ENCODE assay signal across 7 mouse cellular contexts in the genomic region with DNA sequence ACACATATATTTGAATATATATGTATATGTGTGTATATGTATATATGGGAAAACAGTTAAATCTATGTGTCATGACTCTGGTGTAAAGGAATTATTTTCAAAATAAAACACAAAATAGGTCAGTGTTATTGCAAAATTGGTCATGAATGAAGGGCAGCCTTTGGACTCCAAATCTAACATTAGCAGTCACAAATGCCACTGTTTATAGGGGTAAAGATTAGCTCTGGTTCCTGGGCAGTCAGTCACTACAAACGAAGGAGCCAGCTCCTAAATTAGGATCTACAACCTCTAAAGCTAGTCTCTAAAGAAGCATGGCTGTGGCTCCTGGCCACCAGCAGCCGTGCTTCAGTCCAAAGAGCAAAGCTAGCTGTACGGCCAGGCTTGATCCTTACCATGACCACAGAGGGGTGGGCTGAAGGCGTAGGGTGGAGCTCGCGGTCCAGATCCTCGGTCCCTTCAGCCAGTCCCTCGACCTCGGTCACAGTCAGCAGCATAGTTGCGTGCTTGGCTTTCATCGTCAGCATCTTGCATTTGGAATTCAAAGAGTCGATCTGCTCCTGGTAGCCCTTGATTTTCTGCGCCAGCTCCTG.
DNase-seq lines count a peak whose midpoint lies in the region; ATAC-seq and TF ChIP-seq lines count a peak whose summit lies in the region.

No protein-coding gene starts in this region.

- TF ChIP-seq CTCF in embryonic fibroblast, embryonic 13.5 days (IDR thresholded peaks at IDR 0.05; ENCODE audit: borderline replicate concordance, insufficient read depth, low read length): no peak

- 0 out of 2 replicates have a peak, but pooled peaks cover 3% of the 10 kb centered on the region for H3K4me1 ChIP-seq in lung, embryonic 16.5 days (replicated peaks; ENCODE audit: control insufficient read depth, insufficient read depth, low read length)
- peaks cover 4% of the 10 kb centered on the region; the same call in 1 of the 2 replicates for H3K4me1 ChIP-seq in embryonic fibroblast, embryonic 13.5 days (ENCODE audit: control insufficient read depth, insufficient read depth, low read length)
- peaks cover 16% of the 10 kb centered on the region for H3K4me1 ChIP-seq in kidney, embryonic 16.5 days (ENCODE audit: insufficient read depth, low read length)
- H3K4me1 ChIP-seq in midbrain, embryonic 14.5 days (ENCODE audit: control insufficient read depth, insufficient read depth, low read length): 0 out of 2 replicates have a peak, but pooled peaks cover 4% of the 10 kb centered on the region

- peak overlapping the region; percentile 3; the same call in 1 of the 2 replicates for H3K27ac ChIP-seq in lung, embryonic 16.5 days (ENCODE audit: low read length)
- H3K27ac ChIP-seq in embryonic fibroblast, embryonic 13.5 days (ENCODE audit: insufficient read depth, low read length): peak overlapping the region; percentile 32
- H3K27ac ChIP-seq in kidney, embryonic 16.5 days (ENCODE audit: low read length): peak overlapping the region; percentile 81
- H3K27ac ChIP-seq in midbrain, embryonic 14.5 days (replicated peaks; ENCODE audit: low read depth, low read length): peak overlapping the region; percentile 83

- no peak for DNase-seq in lung, postnatal 10 days
- no peak for DNase-seq in midbrain, embryonic 14.5 days
- no peak for DNase-seq in spleen, postnatal 10 days (ENCODE audit: low spot score in 2 of 2)
- DNase-seq in c-Kit-positive CD71-positive TER-119-positive erythroid progenitor cells, embryonic 14.5 days (ENCODE audit: low spot score): no peak

- peak overlapping the region; percentile 43 for H3K4me3 ChIP-seq in lung, embryonic 16.5 days (ENCODE audit: low read length)
- H3K4me3 ChIP-seq in embryonic fibroblast, embryonic 13.5 days (ENCODE audit: insufficient read depth, low read length): peak overlapping the region; percentile 33
- peak overlapping the region; percentile 52 for H3K4me3 ChIP-seq in kidney, embryonic 16.5 days (ENCODE audit: low read length)
- peak overlapping the region; percentile 45 for H3K4me3 ChIP-seq in midbrain, embryonic 14.5 days (replicated peaks; ENCODE audit: low read depth, low read length)

- peak; percentile 81 for ATAC-seq in lung, embryonic 16.5 days (ENCODE audit: low read depth)
- ATAC-seq in kidney, embryonic 16.5 days (ENCODE audit: low FRiP score, low TSS enrichment): peak; percentile 89
- ATAC-seq in midbrain, embryonic 14.5 days (ENCODE audit: low FRiP score, low TSS enrichment): peak; percentile 84

- peak overlapping the region; percentile 60 for H3K4me2 ChIP-seq in lung, embryonic 16.5 days (ENCODE audit: low read depth, low read length)
- H3K4me2 ChIP-seq in kidney, embryonic 16.5 days (replicated peaks; ENCODE audit: low read depth, low read length): peak overlapping the region; percentile 52
- peak overlapping the region; percentile 61 for H3K4me2 ChIP-seq in midbrain, embryonic 14.5 days (ENCODE audit: low read length)

- peak overlapping the region; percentile 33 for H3K9ac ChIP-seq in lung, embryonic 16.5 days (ENCODE audit: low read length)
- H3K9ac ChIP-seq in kidney, embryonic 16.5 days (replicated peaks; ENCODE audit: low read length): peak overlapping the region; percentile 56
- peak overlapping the region; percentile 75 for H3K9ac ChIP-seq in midbrain, embryonic 14.5 days (replicated peaks; ENCODE audit: low read length)

- H3K36me3 ChIP-seq in lung, embryonic 16.5 days (ENCODE audit: control insufficient read depth, insufficient read depth, low read length): 0 out of 2 replicates have a peak, but pooled peaks cover 2% of the 10 kb centered on the region
- H3K36me3 ChIP-seq in kidney, embryonic 16.5 days (ENCODE audit: insufficient read depth, low read length): no peaks in the 10 kb centered on the region
- no peaks in the 10 kb centered on the region for H3K36me3 ChIP-seq in midbrain, embryonic 14.5 days (ENCODE audit: control insufficient read depth, insufficient read depth, low read length)

- 5% methylated on average over 13 of the region's 13 CpGs for WGBS in lung, embryonic 16.5 days
- WGBS in kidney, embryonic 16.5 days: under 1% methylated on average over 13 of the region's 13 CpGs
- WGBS in midbrain, embryonic 14.5 days: 1% methylated on average over 13 of the region's 13 CpGs

- H3K27me3 ChIP-seq in lung, embryonic 16.5 days (ENCODE audit: control insufficient read depth, insufficient read depth, low read depth, low read length): no peaks in the 10 kb centered on the region
- no peaks in the 10 kb centered on the region for H3K27me3 ChIP-seq in kidney, embryonic 16.5 days (ENCODE audit: insufficient read depth, low read length)
- H3K27me3 ChIP-seq in midbrain, embryonic 14.5 days (ENCODE audit: control insufficient read depth, insufficient read depth, low read length): no peaks in the 10 kb centered on the region

- 0 out of 2 replicates have a peak, but pooled peaks have one; percentile 42 for TF ChIP-seq POLR2A in embryonic fibroblast, embryonic 13.5 days (IDR thresholded peaks at IDR 0.05; ENCODE audit: low read depth, low read length)

- no peaks in the 10 kb centered on the region for H3K9me3 ChIP-seq in lung, embryonic 16.5 days (ENCODE audit: control insufficient read depth, low read length)
- no peaks in the 10 kb centered on the region for H3K9me3 ChIP-seq in kidney, embryonic 16.5 days (ENCODE audit: low read length)
- no peaks in the 10 kb centered on the region for H3K9me3 ChIP-seq in midbrain, embryonic 14.5 days (ENCODE audit: control insufficient read depth, low read length)

Comparison
In these comparisons a context has a peak if more than half of its experiments do, and no peak if none do; other contexts are left out.
1. H3K27ac ChIP-seq: peak in every context shown above with its lines; median percentile 83 in midbrain, embryonic 14.5 days; 81 in kidney, embryonic 16.5 days; 32 in embryonic fibroblast, embryonic 13.5 days; 3 in lung, embryonic 16.5 days.